Mouse (Mus musculus): ENCODE results near the gene B4galnt4. TPM values are rescaled to one million over a fixed set of nuclear protein-coding genes. Genes with fewer than 3 reads are reported as not detected.
A peak's percentile ranks its signal among the peaks of the same experiment; 100 is the strongest.

The B4galnt4 gene
- total and polyA plus RNA-seq, 2 experiments from 2014 or later, result 41.8 to 124 TPM

DNA sequence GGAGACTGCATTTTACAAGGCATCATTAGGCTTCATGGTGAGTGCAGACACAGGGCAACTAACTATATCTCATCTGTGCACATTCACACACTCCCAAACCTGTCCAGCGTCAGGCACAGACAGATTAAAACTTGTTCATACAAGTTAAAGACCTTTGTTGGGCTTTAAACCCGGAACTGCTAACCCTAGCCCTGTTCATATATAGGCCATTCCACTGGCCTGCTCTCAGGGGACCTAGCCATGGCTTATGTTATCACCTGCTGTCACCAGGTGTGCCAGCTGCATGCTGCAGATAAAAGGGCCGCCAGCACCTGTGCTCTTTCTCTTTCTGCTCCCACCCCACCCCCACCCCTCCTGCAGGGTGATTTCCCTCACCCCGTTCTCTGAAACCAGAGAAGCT is 18.4 kb upstream of the B4galnt4 start:
- no peak overlapping the region for H3K27ac ChIP-seq
- no peak for ATAC-seq

DNA sequence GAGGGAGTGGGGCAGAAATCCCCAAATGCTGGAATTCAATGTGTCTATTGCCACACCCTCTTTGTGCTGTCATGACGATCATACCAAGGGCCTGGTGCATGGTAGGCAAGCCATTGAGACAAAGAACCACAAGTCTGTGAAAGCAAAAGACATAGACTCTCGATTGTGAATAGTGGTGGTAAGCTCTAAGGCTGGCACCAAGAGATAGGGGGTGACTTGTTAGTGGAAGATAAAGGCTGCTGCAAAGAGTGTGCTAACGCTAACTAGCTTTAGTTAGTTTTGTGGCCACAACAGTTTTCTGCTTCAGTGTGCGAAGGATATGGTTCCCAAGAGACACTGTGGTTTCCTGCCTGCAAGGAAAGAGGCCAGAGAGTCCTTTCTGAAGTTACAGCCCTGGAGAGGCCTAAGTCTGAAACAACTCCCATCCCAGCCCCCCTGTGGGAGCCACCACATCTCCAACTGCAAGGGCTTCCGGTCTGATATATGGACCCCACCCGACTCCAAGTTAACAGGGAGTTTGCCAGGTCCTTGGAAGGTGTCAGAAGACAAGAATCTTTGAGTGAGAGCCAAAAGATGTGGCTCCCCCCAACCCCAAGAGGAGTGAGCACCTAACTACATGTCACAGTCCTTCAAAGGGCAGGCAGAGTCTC is 13.8 kb upstream of the B4galnt4 start:
- H3K27me3 ChIP-seq (ENCODE audit: insufficient read depth, low read length), result no peaks in the 10 kb centered on the region
- no peak overlapping the region for H3K4me3 ChIP-seq (ENCODE audit: low read length)
- peak overlapping the region; percentile 59 for H3K27ac ChIP-seq
- H3K4me2 ChIP-seq (ENCODE audit: low read depth, low read length), result peak overlapping the region; percentile 84
- H3K4me1 ChIP-seq (ENCODE audit: insufficient read depth, low read length), result peaks cover 4% of the 10 kb centered on the region; the same call in 1 of the 2 replicates
- no peaks in the 10 kb centered on the region for H3K9me3 ChIP-seq (ENCODE audit: low read length)
- H3K9ac ChIP-seq (replicated peaks; ENCODE audit: low read length), result no peak overlapping the region
- H3K36me3 ChIP-seq (ENCODE audit: insufficient read depth, low read length), result no peaks in the 10 kb centered on the region
- TF ChIP-seq CTCF (IDR thresholded peaks at IDR 0.05; ENCODE audit: low read depth), result no peak
- WGBS, result 68% methylated on average over 6 of the region's 6 CpGs
- ATAC-seq (no peak), DNase-seq (ENCODE audit: low spot score) (no peak)

More for the DNA sequence above, 18.4 kb upstream of the B4galnt4 start:
- no peak for DNase-seq (ENCODE audit: low spot score)
- no peaks in the 10 kb centered on the region for H3K27me3 ChIP-seq (ENCODE audit: insufficient read depth, low read length)
- TF ChIP-seq CTCF (IDR thresholded peaks at IDR 0.05; ENCODE audit: low read depth), result no peak
- H3K9ac ChIP-seq (replicated peaks; ENCODE audit: low read length), result no peak overlapping the region
- H3K4me1 ChIP-seq (ENCODE audit: insufficient read depth, low read length), result no peaks in the 10 kb centered on the region
- H3K9me3 ChIP-seq (ENCODE audit: low read length), result no peaks in the 10 kb centered on the region
- 61% methylated on average over 4 of the region's 4 CpGs for WGBS
- no peak overlapping the region for H3K4me2 ChIP-seq (ENCODE audit: low read depth, low read length)
- no peaks in the 10 kb centered on the region for H3K36me3 ChIP-seq (ENCODE audit: insufficient read depth, low read length)
- H3K4me3 ChIP-seq (ENCODE audit: low read length), result no peak overlapping the region

DNA sequence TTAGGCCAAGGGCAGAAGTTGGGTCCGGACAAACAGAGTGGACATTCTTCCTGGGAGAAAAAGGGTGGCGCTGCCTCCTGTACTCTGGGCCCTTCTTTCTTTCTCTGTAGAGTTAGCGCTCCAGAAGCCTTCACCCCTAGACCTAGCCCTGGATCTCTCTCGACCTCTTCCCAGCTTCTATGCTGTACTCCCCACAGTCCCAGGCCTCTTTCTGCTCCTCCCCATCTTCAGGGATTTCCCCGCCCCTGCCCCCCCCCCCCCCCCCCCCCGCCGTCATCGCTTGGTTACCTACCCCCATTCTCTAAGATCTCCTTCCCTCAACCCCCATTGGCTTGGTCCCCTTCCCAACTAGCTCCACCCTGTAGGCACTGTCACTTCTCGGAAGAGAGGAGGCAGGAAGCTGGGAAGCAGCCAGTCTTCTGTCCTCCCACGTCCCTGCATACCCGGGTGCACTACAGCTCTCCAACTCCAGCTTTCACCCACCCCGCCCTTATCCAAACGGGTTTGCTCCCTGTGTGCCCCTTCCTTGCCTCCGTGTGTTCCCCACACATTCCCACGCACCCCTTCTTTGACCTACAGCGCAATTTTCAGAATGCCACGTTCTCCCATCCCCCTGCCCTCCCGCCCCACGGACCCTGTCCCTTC is 13.2 kb upstream of the B4galnt4 start:
- DNase-seq (ENCODE audit: low spot score) (peak; percentile 78), ATAC-seq (peak; percentile 92)
- no peak for TF ChIP-seq CTCF (IDR thresholded peaks at IDR 0.05; ENCODE audit: low read depth)
- peak overlapping the region; percentile 84 for H3K4me2 ChIP-seq (ENCODE audit: low read depth, low read length)
- H3K27ac ChIP-seq, result peak overlapping the region; percentile 77
- peaks cover 4% of the 10 kb centered on the region; the same call in 1 of the 2 replicates for H3K4me1 ChIP-seq (ENCODE audit: insufficient read depth, low read length)
- peak overlapping the region; percentile 39 for H3K4me3 ChIP-seq (ENCODE audit: low read length)
- peak overlapping the region; percentile 28; the same call in 1 of the 2 replicates for H3K9ac ChIP-seq (replicated peaks; ENCODE audit: low read length)
- H3K27me3 ChIP-seq (ENCODE audit: insufficient read depth, low read length), result no peaks in the 10 kb centered on the region
- 6% methylated on average over 14 of the region's 19 CpGs for WGBS
- no peaks in the 10 kb centered on the region for H3K9me3 ChIP-seq (ENCODE audit: low read length)
- H3K36me3 ChIP-seq (ENCODE audit: insufficient read depth, low read length), result no peaks in the 10 kb centered on the region

DNA sequence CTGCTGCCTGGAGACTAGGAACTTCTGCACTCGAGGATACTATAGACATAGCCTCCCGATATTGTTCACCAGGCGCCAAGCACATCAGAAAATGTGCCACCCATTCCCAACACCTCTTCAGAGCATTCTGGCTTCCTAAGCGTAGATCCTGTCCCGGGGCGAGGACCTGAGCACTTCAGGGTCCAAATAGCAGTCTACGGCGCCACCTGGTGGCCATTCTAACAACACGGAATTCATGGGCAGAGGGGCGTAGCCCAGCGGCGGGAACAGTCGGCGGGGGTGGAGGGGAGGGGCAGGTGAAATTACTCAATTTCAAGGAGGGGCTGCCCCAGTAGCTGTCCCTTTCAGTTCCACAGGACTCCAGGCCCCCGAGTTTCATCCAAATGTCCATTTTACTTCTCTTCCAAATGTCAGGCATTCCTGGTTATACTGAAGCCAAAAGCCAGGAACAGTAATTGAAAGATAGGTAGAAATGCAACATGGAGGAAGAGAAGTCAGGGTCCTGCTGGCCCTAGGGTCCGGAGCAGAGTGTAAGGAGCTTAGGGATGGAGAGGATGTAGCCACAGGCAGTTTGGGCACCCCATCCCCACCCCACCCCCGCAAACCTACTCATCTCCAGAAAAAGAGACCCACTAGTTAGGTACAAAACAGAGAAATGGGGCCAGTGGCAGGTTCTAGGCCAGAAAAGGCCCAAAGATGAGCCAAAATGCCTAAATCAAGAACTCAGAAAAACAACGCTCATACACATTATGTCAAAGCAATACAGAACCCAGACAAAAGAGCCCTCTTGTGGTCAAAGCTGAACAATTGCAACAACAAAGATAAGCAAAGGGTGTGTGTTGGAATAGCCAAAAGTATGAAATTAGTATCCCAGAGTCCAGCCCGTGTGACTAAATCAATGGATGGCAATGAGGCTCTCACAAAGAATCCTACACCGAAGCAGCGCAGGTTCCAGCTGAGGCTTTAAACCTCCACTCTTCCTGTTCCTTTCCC is 12.4 kb upstream of the B4galnt4 start:
- H3K4me1 ChIP-seq (ENCODE audit: insufficient read depth, low read length), result peaks cover 4% of the 10 kb centered on the region; the same call in 1 of the 2 replicates
- H3K4me2 ChIP-seq (ENCODE audit: low read depth, low read length), result peak overlapping the region; percentile 84
- DNase-seq (ENCODE audit: low spot score) (peak; percentile 93), ATAC-seq (peak; percentile 94)
- H3K27ac ChIP-seq, result peak overlapping the region; percentile 77
- TF ChIP-seq CTCF (IDR thresholded peaks at IDR 0.05; ENCODE audit: low read depth), result peak; percentile 93
- WGBS, result 7% methylated on average over 21 of the region's 21 CpGs
- no peaks in the 10 kb centered on the region for H3K36me3 ChIP-seq (ENCODE audit: insufficient read depth, low read length)
- no peaks in the 10 kb centered on the region for H3K9me3 ChIP-seq (ENCODE audit: low read length)
- no peaks in the 10 kb centered on the region for H3K27me3 ChIP-seq (ENCODE audit: insufficient read depth, low read length)
- H3K9ac ChIP-seq (replicated peaks; ENCODE audit: low read length), result peak overlapping the region; percentile 28; the same call in 1 of the 2 replicates
- peak overlapping the region; percentile 39 for H3K4me3 ChIP-seq (ENCODE audit: low read length)

DNA sequence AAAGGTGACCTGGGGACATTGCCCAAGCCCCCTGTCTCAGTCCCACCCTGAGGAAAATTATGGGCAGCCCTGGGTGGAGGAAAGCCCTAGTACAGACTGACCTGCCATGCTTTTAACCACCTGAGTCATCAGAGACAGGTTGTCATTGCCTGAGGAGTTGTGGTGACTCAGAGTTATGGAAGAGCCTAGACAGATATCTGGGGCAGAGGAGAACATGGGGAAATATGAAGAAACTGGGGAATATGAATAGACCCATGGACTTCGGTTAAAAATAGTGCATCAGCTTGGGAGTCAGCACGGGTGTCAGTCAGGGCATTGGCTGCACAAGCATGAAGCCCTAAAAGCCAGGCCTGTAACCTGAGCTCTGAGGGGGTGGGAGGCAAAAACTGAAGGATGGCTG is 11.6 kb upstream of the B4galnt4 start:
- DNase-seq (ENCODE audit: low spot score) (no peak), ATAC-seq (no peak)
- Histone ChIP-seq H3K27ac (no peak overlapping the region), H3K4me2 (ENCODE audit: low read depth, low read length) (no peak overlapping the region), H3K27me3 (ENCODE audit: insufficient read depth, low read length) (no peaks in the 10 kb centered on the region), H3K9me3 (ENCODE audit: low read length) (no peaks in the 10 kb centered on the region), H3K36me3 (ENCODE audit: insufficient read depth, low read length) (no peaks in the 10 kb centered on the region), H3K9ac (replicated peaks; ENCODE audit: low read length) (no peak overlapping the region), H3K4me1 (ENCODE audit: insufficient read depth, low read length) (peaks cover 4% of the 10 kb centered on the region; the same call in 1 of the 2 replicates), H3K4me3 (ENCODE audit: low read length) (no peak overlapping the region)
- 74% methylated on average over 2 of the region's 2 CpGs for WGBS
- TF ChIP-seq CTCF (IDR thresholded peaks at IDR 0.05; ENCODE audit: low read depth), result no peak

DNA sequence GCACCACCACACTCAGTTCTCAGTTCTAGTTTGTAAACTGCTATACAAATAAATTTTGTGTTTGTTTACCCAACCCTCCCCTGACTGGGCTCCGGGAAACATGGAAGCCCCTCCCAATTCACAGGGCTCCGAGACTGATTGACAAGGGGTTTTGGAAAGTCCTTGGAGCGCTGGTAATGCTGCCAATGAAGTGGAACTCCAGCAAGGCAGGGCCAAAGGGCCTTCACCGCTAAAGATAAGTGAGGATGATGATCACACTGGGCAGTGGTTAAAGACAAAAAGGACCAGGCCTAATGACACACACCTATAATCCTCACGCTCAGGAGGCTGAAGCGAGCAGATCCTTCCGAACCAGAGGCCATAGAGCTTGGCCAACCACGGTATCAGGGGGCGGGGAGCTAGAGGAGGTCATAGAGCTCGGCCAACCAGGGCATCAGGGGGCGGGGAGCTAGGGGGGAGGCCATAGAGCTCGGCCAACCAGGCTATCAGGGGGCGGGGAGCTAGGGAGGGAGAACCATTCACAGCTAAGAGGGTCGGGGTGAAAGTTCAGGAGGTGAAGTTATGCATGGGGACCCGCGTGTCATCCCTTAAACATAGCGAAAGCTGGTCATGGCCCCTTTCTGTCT is 9.7 kb upstream of the B4galnt4 start:
- Histone ChIP-seq H3K4me3 (ENCODE audit: low read length) (no peak overlapping the region), H3K36me3 (ENCODE audit: insufficient read depth, low read length) (no peaks in the 10 kb centered on the region), H3K27ac (no peak overlapping the region), H3K27me3 (ENCODE audit: insufficient read depth, low read length) (no peaks in the 10 kb centered on the region), H3K4me2 (ENCODE audit: low read depth, low read length) (no peak overlapping the region), H3K4me1 (ENCODE audit: insufficient read depth, low read length) (peaks cover 4% of the 10 kb centered on the region; the same call in 1 of the 2 replicates), H3K9ac (replicated peaks; ENCODE audit: low read length) (no peak overlapping the region), H3K9me3 (ENCODE audit: low read length) (no peaks in the 10 kb centered on the region)
- TF ChIP-seq CTCF (IDR thresholded peaks at IDR 0.05; ENCODE audit: low read depth), result no peak
- ATAC-seq (no peak), DNase-seq (ENCODE audit: low spot score) (no peak)
- WGBS, result 68% methylated on average over 17 of the region's 17 CpGs
